Mouse (Mus musculus) forebrain, embryonic 13.5 days (tissue): ENCODE data around the gene Bbs2. TPM values are rescaled to one million over a fixed set of nuclear protein-coding genes. Genes with fewer than 3 reads are reported as not detected.
"Not testable (repeated sequence)": the region's sequence is repeated elsewhere in the genome, so short reads cannot be mapped to it uniquely, and the experiment has no call there.

ENCODE experiments used
- ATAC-seq: fragments of 200-750 bp; cut with Nextera tagmentation; 2 replicates; pipeline ENCODE4 v1.8.0; 2017
- H3K27ac ChIP-seq: fragments of 300-500 bp; sonication (generic); 2 replicates; pipeline ENCODE4 v1.5.1; 2015; ENCODE audit warnings: inconsistent platforms, mild to moderate bottlenecking, moderate library complexity
- H3K27me3 ChIP-seq: fragments of 300-500 bp; sonication (generic); 2 replicates; pipeline ENCODE4 v1.6.1; 2015; ENCODE audit warnings: mild to moderate bottlenecking, inconsistent platforms
- H3K36me3 ChIP-seq: fragments of 300-500 bp; sonication (generic); 2 replicates; pipeline ENCODE4 v1.6.1; 2015; ENCODE audit warnings: mild to moderate bottlenecking, inconsistent platforms; ENCODE audit not compliant: poor library complexity, severe bottlenecking
- H3K4me1 ChIP-seq: fragments of 300-500 bp; sonication (generic); 2 replicates; pipeline ENCODE4 v1.6.1; 2015; ENCODE audit warnings: inconsistent platforms
- H3K4me2 ChIP-seq: fragments of 300-500 bp; sonication (generic); 2 replicates; pipeline ENCODE4 v1.6.1; 2015; ENCODE audit warnings: inconsistent platforms, mild to moderate bottlenecking, moderate library complexity
- H3K4me3 ChIP-seq: fragments of 300-500 bp; sonication (generic); 2 replicates; pipeline ENCODE4 v1.5.1; 2015; ENCODE audit warnings: mild to moderate bottlenecking, inconsistent platforms
- H3K9ac ChIP-seq: fragments of 300-500 bp; sonication (generic); 2 replicates; pipeline ENCODE4 v1.6.1; 2015; ENCODE audit warnings: mild to moderate bottlenecking, inconsistent platforms
- H3K9me3 ChIP-seq: fragments of 300-500 bp; sonication (generic); replicated peaks from 2 replicates; pipeline ENCODE4 v1.6.1; 2016; ENCODE audit warnings: inconsistent platforms
- WGBS: fragments of 180-500 bp; shearing (Covaris S2); methylation state at CpG from one replicate; pipeline ENCODE4 v1.1.7; 2015; 5-methylcytosine and 5-hydroxymethylcytosine counted together
- polyA plus RNA-seq: library from polyadenylated mRNA; unstranded; fragments of >200 nt; fragmentation: Nextera tagmentation; extraction: Ambion mirVana; gene quantifications from 2 replicates; pipeline ENCODE4 v1.2.1, GENCODE M21; 2015

Bbs2 gene
- polyA plus RNA-seq, 1 experiment from 2014 or later, result 16.9 TPM

DNA sequence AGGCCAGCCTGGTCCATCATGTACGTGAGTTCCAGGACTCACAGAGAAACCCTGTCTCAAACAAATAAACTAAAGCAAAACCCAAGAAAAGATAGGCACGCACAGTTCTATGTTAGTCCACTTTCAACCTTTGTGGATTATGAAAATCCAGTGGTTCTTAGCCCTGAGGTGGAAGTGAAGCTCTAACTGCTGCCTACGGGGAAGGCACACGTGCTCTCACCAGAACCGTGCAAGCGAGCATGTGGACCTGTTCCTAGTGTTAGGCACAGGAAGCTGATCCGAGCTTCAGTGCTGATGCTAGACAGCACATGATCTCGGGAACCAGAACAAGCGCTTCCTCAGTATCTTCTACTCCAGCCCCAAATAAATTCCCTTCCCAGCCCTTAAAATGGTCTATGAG lies 5.9 kb downstream of the Bbs2 start:
- H3K4me1 ChIP-seq, result peaks cover 12% of the 10 kb centered on the region
- H3K9ac ChIP-seq, result no peak overlapping the region
- no peak overlapping the region for H3K4me3 ChIP-seq
- 84% methylated on average over 9 of the region's 9 CpGs for WGBS
- no peak for ATAC-seq
- H3K27ac ChIP-seq, result no peak overlapping the region
- H3K36me3 ChIP-seq, result peaks cover 9% of the 10 kb centered on the region
- H3K27me3 ChIP-seq, result no peaks in the 10 kb centered on the region
- no peaks in the 10 kb centered on the region for H3K9me3 ChIP-seq
- H3K4me2 ChIP-seq, result no peak overlapping the region

DNA sequence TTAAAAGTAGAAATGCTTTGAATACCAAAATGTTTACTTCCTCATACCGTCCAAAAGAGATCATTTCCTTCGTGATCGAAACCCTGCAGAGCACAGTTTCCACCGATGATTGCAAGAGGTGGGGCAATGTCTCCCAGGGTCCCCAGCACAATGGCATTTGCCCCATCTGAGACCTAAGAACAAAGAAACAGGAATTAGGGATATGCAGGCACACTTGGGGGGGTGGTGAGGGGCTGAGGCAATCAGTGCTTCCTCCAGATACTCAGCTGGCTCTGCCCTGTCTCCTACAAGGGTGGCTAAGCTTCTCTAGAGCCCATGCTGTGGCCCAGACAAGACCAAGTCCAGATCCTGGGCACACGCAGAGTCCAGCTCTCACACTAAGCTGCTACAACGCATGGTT lies 9.0 kb downstream of the Bbs2 start:
- H3K9ac ChIP-seq, result no peak overlapping the region
- H3K36me3 ChIP-seq, result peaks cover 31% of the 10 kb centered on the region
- WGBS, result 64% methylated on average over 6 of the region's 6 CpGs
- no peak for ATAC-seq
- no peak overlapping the region for H3K27ac ChIP-seq
- H3K4me2 ChIP-seq, result no peak overlapping the region
- H3K27me3 ChIP-seq, result no peaks in the 10 kb centered on the region
- H3K4me3 ChIP-seq, result no peak overlapping the region
- H3K4me1 ChIP-seq, result no peaks in the 10 kb centered on the region
- H3K9me3 ChIP-seq, result no peaks in the 10 kb centered on the region

DNA sequence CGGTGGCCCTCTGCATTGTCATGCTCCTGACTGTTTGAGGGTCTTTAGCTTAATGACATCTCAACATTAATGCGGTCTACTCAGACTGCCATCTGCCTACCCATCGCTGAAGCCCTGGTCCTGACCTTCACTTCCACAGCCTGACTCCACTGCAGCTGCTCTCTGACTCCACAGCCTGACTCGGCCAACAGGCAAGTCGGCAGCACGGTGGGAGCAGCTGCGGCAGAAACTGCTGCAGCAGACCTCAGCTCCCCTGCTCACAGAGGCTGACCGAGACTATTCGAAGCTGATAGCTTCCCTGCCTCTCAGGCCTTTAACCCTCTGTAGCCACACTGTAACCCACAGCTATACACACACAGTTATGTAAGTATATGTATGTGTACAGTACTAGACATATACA lies 10.8 kb downstream of the Bbs2 start:
- H3K27me3 ChIP-seq, result no peaks in the 10 kb centered on the region
- peaks cover 31% of the 10 kb centered on the region for H3K36me3 ChIP-seq
- no peak overlapping the region for H3K4me3 ChIP-seq
- WGBS, result 87% methylated on average over 9 of the region's 9 CpGs
- no peak for ATAC-seq
- no peak overlapping the region for H3K4me2 ChIP-seq
- no peak overlapping the region for H3K9ac ChIP-seq
- no peaks in the 10 kb centered on the region for H3K9me3 ChIP-seq
- no peaks in the 10 kb centered on the region for H3K4me1 ChIP-seq
- no peak overlapping the region for H3K27ac ChIP-seq

DNA sequence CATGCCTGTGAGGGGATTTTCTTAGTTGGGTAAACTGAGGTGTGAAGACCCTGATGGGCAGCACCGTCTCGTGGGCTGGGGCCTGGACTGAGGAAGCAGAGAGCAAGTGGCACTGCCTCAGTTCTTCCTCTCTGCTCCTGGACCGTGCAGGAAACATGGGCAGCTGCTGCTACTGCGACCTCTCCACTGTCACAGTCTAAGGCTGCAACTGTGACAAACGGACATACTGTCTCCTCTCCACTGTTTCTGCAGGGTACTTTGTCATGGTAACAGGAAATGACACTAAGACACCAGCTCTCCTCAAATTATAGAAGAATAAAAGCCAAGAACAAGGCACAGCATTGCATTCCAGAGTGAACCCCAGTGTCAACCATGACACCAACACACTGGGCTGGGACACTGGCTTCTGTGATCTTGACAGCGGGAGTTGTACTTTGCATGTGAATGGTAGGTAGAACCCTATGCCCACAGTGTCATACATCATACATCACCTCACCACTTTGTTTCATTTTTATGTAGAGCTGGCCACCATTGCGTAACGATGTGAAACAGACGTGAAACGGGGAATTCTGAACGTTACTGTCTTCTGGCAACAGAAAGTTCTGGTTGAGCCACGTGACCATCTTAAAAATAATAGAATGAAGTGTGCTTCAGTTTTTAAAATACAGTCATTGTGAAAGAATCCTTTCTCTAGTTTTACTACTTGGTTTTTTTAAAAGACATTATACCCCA lies 22.1 kb downstream of the Bbs2 start:
- H3K36me3 ChIP-seq, result peaks cover 50% of the 10 kb centered on the region

DNA sequence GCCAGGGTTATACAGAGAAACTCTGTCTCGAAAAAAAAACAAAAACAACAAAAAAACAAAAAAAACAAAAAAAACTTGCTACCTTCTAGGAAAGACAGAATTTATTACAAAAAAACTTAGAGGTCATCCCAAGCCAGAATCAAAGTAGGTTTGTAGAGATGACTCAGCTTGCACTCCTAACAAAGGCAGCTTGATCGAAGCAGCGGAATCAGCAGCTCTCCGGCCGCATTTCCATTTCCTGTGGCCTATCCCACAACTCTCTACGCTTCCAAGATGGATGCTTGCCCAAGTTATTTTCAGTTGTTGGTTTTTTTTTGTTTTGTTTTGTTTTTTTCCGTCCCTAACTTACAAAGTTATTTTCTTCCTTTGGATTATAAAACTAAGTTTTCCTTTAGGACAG lies 29.9 kb downstream of the Bbs2 start:
- no peak for ATAC-seq
- Histone ChIP-seq H3K27ac (no peak overlapping the region), H3K9ac (no peak overlapping the region), H3K36me3 (peaks cover 27% of the 10 kb centered on the region), H3K4me2 (no peak overlapping the region), H3K9me3 (no peaks in the 10 kb centered on the region), H3K4me3 (no peak overlapping the region), H3K4me1 (peaks cover 10% of the 10 kb centered on the region), H3K27me3 (no peaks in the 10 kb centered on the region)
- 94% methylated on average over 7 of the region's 7 CpGs for WGBS

More for the DNA sequence above, 22.1 kb downstream of the Bbs2 start:
- Histone ChIP-seq H3K9ac (no peak overlapping the region), H3K4me1 (no peaks in the 10 kb centered on the region), H3K9me3 (no peaks in the 10 kb centered on the region), H3K4me3 (no peak overlapping the region), H3K27me3 (no peaks in the 10 kb centered on the region), H3K27ac (no peak overlapping the region), H3K4me2 (no peak overlapping the region)
- 94% methylated on average over 12 of the region's 12 CpGs for WGBS
- no peak for ATAC-seq

DNA sequence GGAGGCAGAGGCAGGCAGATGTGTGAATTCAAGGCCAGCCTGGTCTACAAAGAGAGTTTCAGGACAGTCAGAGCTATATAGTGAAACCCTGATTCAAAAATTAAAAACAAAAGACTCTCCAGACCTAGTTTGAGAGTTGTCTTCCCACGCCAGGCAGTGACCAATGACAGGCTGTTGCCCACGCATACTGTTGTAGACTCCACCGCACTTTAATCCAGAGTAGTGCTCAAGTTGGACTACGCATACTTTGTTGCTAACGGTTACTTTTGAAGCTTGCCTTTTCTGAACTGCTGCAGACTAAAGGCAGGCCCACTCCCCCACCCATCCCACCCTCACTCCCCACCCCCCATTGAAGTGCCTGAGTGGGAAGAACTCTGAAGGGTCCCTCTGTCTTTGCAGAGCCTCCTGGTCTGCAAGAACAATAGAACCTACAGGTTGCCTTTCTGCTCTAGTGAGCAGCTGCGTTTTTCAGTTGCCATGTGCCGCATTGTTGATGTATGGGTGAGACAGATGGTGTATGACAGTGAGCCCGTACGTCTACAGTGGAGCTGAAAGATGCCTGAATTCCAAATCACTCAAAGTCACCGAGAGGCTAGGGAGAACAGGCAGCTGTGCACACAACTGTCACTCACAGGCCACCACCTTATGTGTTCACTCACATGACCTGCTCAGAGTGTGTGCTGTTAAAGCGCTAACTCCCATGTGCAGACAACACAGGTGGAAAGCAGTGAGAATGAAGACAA lies 32.4 kb downstream of the Bbs2 start:
- peak overlapping the region; percentile 57 for H3K27ac ChIP-seq
- H3K27me3 ChIP-seq, result no peaks in the 10 kb centered on the region
- WGBS, result 21% methylated on average over 11 of the region's 11 CpGs
- H3K4me2 ChIP-seq, result no peak overlapping the region
- ATAC-seq, result peak; percentile 83
- no peak overlapping the region for H3K4me3 ChIP-seq
- peaks cover 10% of the 10 kb centered on the region for H3K4me1 ChIP-seq
- H3K9ac ChIP-seq, result no peak overlapping the region
- no peaks in the 10 kb centered on the region for H3K9me3 ChIP-seq
- peaks cover 50% of the 10 kb centered on the region for H3K36me3 ChIP-seq

DNA sequence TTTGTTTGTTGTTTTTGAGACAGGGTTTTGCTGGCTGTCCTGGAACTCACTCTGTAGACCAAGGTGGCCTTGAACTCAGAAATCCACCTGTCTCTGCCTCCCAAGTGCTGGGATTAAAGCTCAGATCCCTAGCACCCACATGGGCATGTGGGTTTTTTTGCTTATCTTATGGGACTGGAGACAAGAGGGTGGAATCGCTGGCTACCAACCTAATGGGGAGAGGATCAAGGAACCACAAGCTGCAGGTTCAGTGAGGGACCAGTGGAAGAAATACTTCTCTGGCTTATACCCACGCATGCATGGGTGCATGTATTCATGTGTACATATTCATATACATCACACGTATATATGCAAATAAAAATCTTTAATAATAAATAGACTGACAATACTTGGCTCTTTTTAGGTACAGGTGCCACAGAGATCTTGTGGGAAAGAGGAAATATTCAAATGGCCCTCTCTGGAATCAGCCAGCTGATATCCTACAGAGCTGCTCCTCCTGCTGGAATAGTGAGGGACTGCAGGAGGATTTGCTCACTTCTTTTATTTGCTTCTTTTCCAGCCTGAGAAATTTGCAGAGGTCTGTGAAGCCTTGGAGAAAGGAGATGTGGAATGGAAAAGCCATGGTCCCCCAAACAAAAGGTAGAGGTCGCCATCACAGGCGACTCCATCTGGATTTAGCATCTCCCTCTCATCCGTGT lies 41.4 kb downstream of the Bbs2 start:
- Histone ChIP-seq H3K4me3 (no peak overlapping the region), H3K4me2 (no peak overlapping the region), H3K9me3 (no peaks in the 10 kb centered on the region), H3K27ac (no peak overlapping the region), H3K4me1 (no peaks in the 10 kb centered on the region), H3K27me3 (no peaks in the 10 kb centered on the region), H3K9ac (no peak overlapping the region), H3K36me3 (peaks cover 83% of the 10 kb centered on the region)
- 62% methylated on average over 6 of the region's 6 CpGs for WGBS
- no peak for ATAC-seq

DNA sequence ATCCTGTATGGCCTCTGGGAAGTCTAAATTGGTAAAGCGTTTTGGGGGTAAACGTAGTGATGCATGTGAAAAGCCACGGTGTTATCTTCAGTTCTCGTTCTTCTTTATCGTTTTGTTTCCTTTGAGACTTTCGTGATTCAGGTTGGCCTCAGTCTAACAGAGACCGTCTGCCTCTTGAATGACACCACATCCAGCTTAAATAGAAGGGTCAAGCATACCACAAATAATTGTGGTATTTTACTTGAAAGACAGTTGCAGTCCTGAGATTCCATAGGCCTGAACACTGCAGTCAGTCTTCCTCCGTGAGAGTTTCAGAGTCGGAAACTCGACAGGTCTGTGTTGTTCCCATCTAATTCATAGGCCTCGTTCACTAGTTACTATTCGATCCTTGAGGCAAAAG lies 46.0 kb downstream of the Bbs2 start:
- no peak overlapping the region for H3K4me3 ChIP-seq
- H3K27ac ChIP-seq, result no peak overlapping the region
- H3K36me3 ChIP-seq, result peaks cover 47% of the 10 kb centered on the region
- ATAC-seq, result no peak
- 93% methylated on average over 12 of the region's 12 CpGs for WGBS
- H3K27me3 ChIP-seq, result no peaks in the 10 kb centered on the region
- H3K4me1 ChIP-seq, result no peaks in the 10 kb centered on the region
- H3K9me3 ChIP-seq, result no peaks in the 10 kb centered on the region
- H3K4me2 ChIP-seq, result no peak overlapping the region
- H3K9ac ChIP-seq, result no peak overlapping the region

GRCm38 (mm10) chr8:94047845-94048244 lies 50.9 kb downstream of the Bbs2 start:
- WGBS, result 74% methylated on average over 2 of the region's 2 CpGs
- no peak overlapping the region for H3K4me3 ChIP-seq
- no peaks in the 10 kb centered on the region for H3K4me1 ChIP-seq
- no peak overlapping the region for H3K27ac ChIP-seq
- H3K9me3 ChIP-seq, result no peaks in the 10 kb centered on the region
- no peak overlapping the region for H3K9ac ChIP-seq
- H3K27me3 ChIP-seq, result no peaks in the 10 kb centered on the region
- no peak overlapping the region for H3K4me2 ChIP-seq
- no peak for ATAC-seq
- H3K36me3 ChIP-seq, result peaks cover 14% of the 10 kb centered on the region

DNA sequence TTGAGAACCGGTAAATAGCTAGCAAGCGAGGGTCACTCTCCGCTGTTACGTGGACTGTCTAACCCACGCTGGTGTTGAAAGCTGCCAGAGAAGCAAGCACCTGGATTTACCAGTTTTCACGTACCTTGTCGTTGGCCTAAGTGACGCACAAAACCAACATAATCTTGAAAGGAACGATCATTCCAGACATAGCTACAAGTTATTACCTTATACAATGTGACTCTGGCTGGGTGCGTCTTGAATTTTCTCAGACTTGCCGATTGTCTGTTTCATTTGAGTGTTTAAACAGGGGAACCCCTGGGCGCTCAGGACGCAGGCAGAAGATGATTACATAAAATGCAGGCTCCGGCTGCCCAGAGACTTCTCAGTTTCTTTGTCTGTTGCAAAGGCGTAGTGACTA lies 60.9 kb downstream of the Bbs2 start:
- peak overlapping the region; percentile 81 for H3K4me2 ChIP-seq
- H3K9ac ChIP-seq, result peak overlapping the region; percentile 78
- H3K36me3 ChIP-seq, result peaks cover 11% of the 10 kb centered on the region; the same call in 1 of the 2 replicates
- no peak for ATAC-seq
- peak overlapping the region; percentile 77 for H3K4me3 ChIP-seq
- no peaks in the 10 kb centered on the region for H3K9me3 ChIP-seq
- peaks cover 38% of the 10 kb centered on the region for H3K4me1 ChIP-seq
- no peaks in the 10 kb centered on the region for H3K27me3 ChIP-seq
- no peak overlapping the region for H3K27ac ChIP-seq
- 7% methylated on average over 15 of the region's 15 CpGs for WGBS

DNA sequence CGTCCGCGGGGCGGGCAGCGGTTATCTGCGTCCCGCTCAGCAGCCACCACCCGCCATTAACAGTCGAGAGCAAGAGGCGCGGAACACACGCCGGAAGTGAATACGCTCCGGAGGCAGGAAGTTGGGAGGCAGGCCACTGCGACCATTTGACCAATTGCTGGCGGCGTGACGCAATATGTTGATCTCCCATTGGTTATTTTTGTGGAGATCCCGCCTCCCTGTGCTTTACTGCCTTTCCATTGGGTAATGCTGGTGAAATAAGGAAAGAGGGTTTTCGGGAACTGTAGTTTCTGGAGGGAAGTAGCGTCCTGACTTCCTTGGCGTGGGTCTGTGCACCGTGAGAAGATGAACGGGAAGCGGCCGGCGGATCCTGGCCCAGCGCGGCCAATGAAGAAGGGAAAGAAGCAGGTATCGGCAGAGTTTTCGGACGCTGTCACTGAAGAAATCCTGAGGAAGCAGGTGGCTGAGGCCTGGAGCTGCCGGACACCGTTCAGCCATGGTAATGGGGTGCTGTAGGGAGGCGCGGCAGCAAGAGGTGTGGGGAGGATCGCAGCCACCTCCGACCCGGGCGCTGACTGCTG lies 61.7 kb downstream of the Bbs2 start, which contains the start of the genes Nudt21 and Ogfod1:
TSS of gene Nudt21 (minus strand) at position 88 of the 581 bp plus-strand sequence.
TSS of gene Ogfod1 (plus strand) at position 255 of the 581 bp plus-strand sequence.
- ATAC-seq, result peak; percentile 100
- Histone ChIP-seq H3K27ac (peak within 1 kb of the TSS; percentile 69), H3K4me3 (peak within 1 kb of the TSS; percentile 77), H3K4me1 (peaks cover 38% of the 10 kb centered on the region), H3K4me2 (peak within 1 kb of the TSS; percentile 91), H3K9ac (peak within 1 kb of the TSS; percentile 81), H3K36me3 (peaks cover 7% of the 10 kb centered on the region; the same call in 1 of the 2 replicates), H3K9me3 (no peaks in the 10 kb centered on the region), H3K27me3 (no peaks in the 10 kb centered on the region)
- under 1% methylated on average over 41 of the region's 41 CpGs for WGBS

DNA sequence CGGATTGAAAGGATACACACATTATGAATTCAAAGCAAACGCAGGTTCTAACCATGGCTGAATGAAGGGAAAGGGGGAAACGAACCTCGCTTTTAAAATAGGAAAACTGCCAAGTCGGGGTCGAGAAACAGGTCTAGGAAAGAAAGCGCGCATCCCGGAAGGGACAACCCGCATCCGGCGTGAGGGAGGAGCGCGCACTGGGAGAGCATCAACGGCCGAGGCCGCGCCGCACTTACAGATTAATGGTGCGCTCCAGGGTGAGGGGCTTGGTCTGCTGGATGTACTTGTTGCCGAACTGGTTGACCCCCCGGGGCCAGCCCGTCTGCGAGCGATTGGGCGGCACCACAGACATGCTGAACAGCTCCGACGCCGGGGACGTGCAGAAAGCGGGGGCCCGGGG lies 62.2 kb downstream of the Bbs2 start:
- H3K9me3 ChIP-seq, result not testable (repeated sequence)
- 0% methylated on average over 21 of the region's 32 CpGs for WGBS
- ATAC-seq, result peak; percentile 88

More for the DNA sequence above, 62.2 kb downstream of the Bbs2 start:
- Histone ChIP-seq H3K9ac (peak overlapping the region; percentile 81), H3K4me2 (peak overlapping the region; percentile 91), H3K4me1 (peaks cover 38% of the 10 kb centered on the region), H3K27ac (peak overlapping the region; percentile 69), H3K4me3 (peak overlapping the region; percentile 77), H3K36me3 (peaks cover 11% of the 10 kb centered on the region; the same call in 1 of the 2 replicates)
- H3K27me3 ChIP-seq, result not testable (repeated sequence)
